8 mouse cellular contexts compared by ENCODE assay signal in genomic region chr3:36150934-36151686, GRCm38 (mm10). TPM values are rescaled to one million over a fixed set of nuclear protein-coding genes. Genes with fewer than 3 reads are reported as not detected.
DNase-seq lines count a peak whose midpoint lies in the region; ATAC-seq and TF ChIP-seq lines count a peak whose summit lies in the region.

Gene D3Ertd254e, plus strand, starts transcription at chr3:36151017.

- H3K27ac ChIP-seq in forebrain, embryonic 15.5 days (replicated peaks): peak within 1 kb of the TSS; percentile 94
- H3K27ac ChIP-seq in layer of hippocampus, adult 2 months: peak within 1 kb of the TSS; percentile 91
- H3K27ac ChIP-seq in lung, embryonic 14.5 days (ENCODE audit: low read depth): peak within 1 kb of the TSS; percentile 94
- H3K27ac ChIP-seq in olfactory bulb, adult 2 months (ENCODE audit: insufficient read depth, low read depth, low read length): peak within 1 kb of the TSS; percentile 59
- no peak within 1 kb of the TSS for H3K27ac ChIP-seq in thymus, adult 2 months (ENCODE audit: control insufficient read depth, insufficient read depth, low read length)

- WGBS in forebrain, embryonic 15.5 days: 0% methylated on average over 54 of the region's 54 CpGs
- under 1% methylated on average over 53 of the region's 54 CpGs for WGBS in lung, embryonic 14.5 days
- WGBS in olfactory bulb, adult 2 months: under 1% methylated on average over 54 of the region's 54 CpGs
- 1% methylated on average over 54 of the region's 54 CpGs for WGBS in thymus, adult 2 months

- peak; percentile 37; the same call in 1 of the 2 replicates for TF ChIP-seq CTCF in layer of hippocampus, adult 2 months (conservative IDR thresholded peaks at IDR 0.05)
- TF ChIP-seq CTCF in lung, embryonic 14.5 days (IDR thresholded peaks at IDR 0.05; ENCODE audit: low read depth): peak; percentile 29; the same call in 1 of the 2 replicates
- TF ChIP-seq CTCF in olfactory bulb, adult 2 months (IDR thresholded peaks at IDR 0.05; ENCODE audit: insufficient read depth, low read depth, low read length): no peak; the same call in 1 of the 2 replicates
- no peak; the same call in 1 of the 2 replicates for TF ChIP-seq CTCF in thymus, adult 2 months (IDR thresholded peaks at IDR 0.05; ENCODE audit: borderline replicate concordance, control insufficient read depth, extremely low read depth, insufficient read depth, low read length, poor library complexity)

- H3K27me3 ChIP-seq in forebrain, embryonic 15.5 days: no peaks in the 10 kb centered on the region
- H3K27me3 ChIP-seq in lung, embryonic 14.5 days (ENCODE audit: insufficient read depth, low read length): no peaks in the 10 kb centered on the region
- H3K27me3 ChIP-seq in thymus, adult 2 months (ENCODE audit: control insufficient read depth, insufficient read depth, low read length): no peaks in the 10 kb centered on the region

- ATAC-seq in forebrain, embryonic 15.5 days (replicated peaks): peak; percentile 100
- ATAC-seq in lung, embryonic 14.5 days (ENCODE audit: insufficient read depth): peak; percentile 100

- H3K4me3 ChIP-seq in forebrain, embryonic 15.5 days: peak within 1 kb of the TSS; percentile 92
- H3K4me3 ChIP-seq in layer of hippocampus, adult 2 months: peak within 1 kb of the TSS; percentile 91
- H3K4me3 ChIP-seq in lung, embryonic 14.5 days (ENCODE audit: low read depth, low read length): peak within 1 kb of the TSS; percentile 89
- peak within 1 kb of the TSS; percentile 88 for H3K4me3 ChIP-seq in olfactory bulb, adult 2 months (ENCODE audit: insufficient read depth, low read depth, low read length)
- peak within 1 kb of the TSS; percentile 92 for H3K4me3 ChIP-seq in thymus, adult 2 months (ENCODE audit: control insufficient read depth, insufficient read depth, low read length)

- TF ChIP-seq POLR2A in olfactory bulb, adult 2 months (IDR thresholded peaks at IDR 0.05; ENCODE audit: insufficient read depth, low read depth, low read length): peak; percentile 80
- peak; percentile 31; the same call in 1 of the 2 replicates for TF ChIP-seq POLR2A in thymus, adult 2 months (IDR thresholded peaks at IDR 0.05; ENCODE audit: control insufficient read depth, extremely low read depth, insufficient read depth, low read length, poor library complexity)

- intact Hi-C loops in heart, postnatal 36 days (cut with DNase I): loop anchor here (5.0 kb wide), 2 partner anchors 84 to 404 kb away; partner anchors contain the start of gene Acad9

- peak; percentile 96 for DNase-seq in ES-CJ7 (ENCODE audit: low read depth, low spot score)
- DNase-seq in cerebellum, adult 11 months: peak; percentile 80
- peak; percentile 83 to 84 for DNase-seq in heart, postnatal 36 days
- peak; percentile 86 to 90 for DNase-seq in layer of hippocampus, adult 2 months (ENCODE audit: low spot score in 2 of 2)
- DNase-seq in lung, embryonic 14.5 days: peak; percentile 96
- DNase-seq in thymus, adult 2 months: peak; percentile 83

- H3K36me3 ChIP-seq in forebrain, embryonic 15.5 days: no peaks in the 10 kb centered on the region
- H3K36me3 ChIP-seq in lung, embryonic 14.5 days (ENCODE audit: insufficient read depth): no peaks in the 10 kb centered on the region
- no peaks in the 10 kb centered on the region for H3K36me3 ChIP-seq in thymus, adult 2 months (ENCODE audit: control insufficient read depth, insufficient read depth, low read length)

- H3K4me2 ChIP-seq in forebrain, embryonic 15.5 days (replicated peaks): peak within 1 kb of the TSS; percentile 58
- peak within 1 kb of the TSS; percentile 75 for H3K4me2 ChIP-seq in lung, embryonic 14.5 days

- H3K9ac ChIP-seq in forebrain, embryonic 15.5 days (replicated peaks): peak within 1 kb of the TSS; percentile 91
- peak within 1 kb of the TSS; percentile 93 for H3K9ac ChIP-seq in lung, embryonic 14.5 days

- H3K9me3 ChIP-seq in forebrain, embryonic 15.5 days: no peaks in the 10 kb centered on the region
- no peaks in the 10 kb centered on the region for H3K9me3 ChIP-seq in lung, embryonic 14.5 days (ENCODE audit: low read depth, low read length)

- peaks cover 28% of the 10 kb centered on the region for H3K4me1 ChIP-seq in forebrain, embryonic 15.5 days
- H3K4me1 ChIP-seq in lung, embryonic 14.5 days (ENCODE audit: insufficient read depth): peaks cover 8% of the 10 kb centered on the region
- H3K4me1 ChIP-seq in olfactory bulb, adult 2 months (ENCODE audit: control insufficient read depth, insufficient read depth, low read length): peaks cover 18% of the 10 kb centered on the region
- peaks cover 8% of the 10 kb centered on the region for H3K4me1 ChIP-seq in thymus, adult 2 months (replicated peaks; ENCODE audit: control insufficient read depth, insufficient read depth, low read length)

RNA-seq across cellular contexts. Expression of gene D3Ertd254e, which starts in this region (rescaled TPM):
- 13.6 and 16.6 TPM in 2 replicates for polyA plus RNA-seq in forebrain, embryonic 15.5 days (2015; fragmentation: Nextera tagmentation; extraction: Ambion mirVana)
- 1 to 10 TPM; 3.4 to 4.3 TPM for total RNA-seq in heart, postnatal 36 days (2021)
- 10 to 100 TPM; 16.2 to 18.9 TPM for total RNA-seq in layer of hippocampus, adult 2 months (2021)
- polyA plus RNA-seq in lung, embryonic 14.5 days (2014; fragmentation: Nextera tagmentation; extraction: Ambion mirVana): 9.7 and 10.4 TPM in 2 replicates
- polyA plus RNA-seq in olfactory bulb, adult 2 months (2012; ENCODE audit: insufficient read depth, insufficient read length, low replicate concordance, missing spikeins): not detected in 2 replicates
- 1.3 and 1.4 TPM in 2 replicates for polyA plus RNA-seq in thymus, adult 2 months (2012; rRNA removed)

Comparison
In these comparisons a context has a peak if more than half of its experiments do, and no peak if none do; other contexts are left out.
1. CTCF ChIP-seq: peak in layer of hippocampus, adult 2 months (single experiment) and lung, embryonic 14.5 days (single experiment); none in olfactory bulb, adult 2 months (single experiment) and thymus, adult 2 months (single experiment).
2. Peak in every context shown above with its lines, with median percentiles within 50 percentile points of each other: DNase-seq and H3K4me3 ChIP-seq.